Mouse (Mus musculus) embryo, embryonic 9.5 days (tissue): ENCODE measurements at regions not wholly inside any gene's neighbourhood (a gene's known extent, or its start where the extent isn't known, plus 50 kb on each side); places are given as distances from the start of the nearest gene placed in this dataset.

Experiments
- DNase-seq: peaks from one replicate; pipeline ENCODE4 v3.0.0-alpha.2; 2017; ENCODE audit errors: extremely low spot score

GRCm38 (mm10) chrX:15913795-15914500 lies 608.7 kb upstream of the Cypt1 start:
- peak; percentile 0 for DNase-seq
